Mouse (Mus musculus): Measurements from ENCODE around the gene Zfp575. TPM values are rescaled to one million over a fixed set of nuclear protein-coding genes. Genes with fewer than 3 reads are reported as not detected.

Gene Zfp575
- 3.8 and 3.9 TPM in 2 replicates for polyA plus RNA-seq (2015; fragmentation: Nextera tagmentation; extraction: Ambion mirVana)

DNA sequence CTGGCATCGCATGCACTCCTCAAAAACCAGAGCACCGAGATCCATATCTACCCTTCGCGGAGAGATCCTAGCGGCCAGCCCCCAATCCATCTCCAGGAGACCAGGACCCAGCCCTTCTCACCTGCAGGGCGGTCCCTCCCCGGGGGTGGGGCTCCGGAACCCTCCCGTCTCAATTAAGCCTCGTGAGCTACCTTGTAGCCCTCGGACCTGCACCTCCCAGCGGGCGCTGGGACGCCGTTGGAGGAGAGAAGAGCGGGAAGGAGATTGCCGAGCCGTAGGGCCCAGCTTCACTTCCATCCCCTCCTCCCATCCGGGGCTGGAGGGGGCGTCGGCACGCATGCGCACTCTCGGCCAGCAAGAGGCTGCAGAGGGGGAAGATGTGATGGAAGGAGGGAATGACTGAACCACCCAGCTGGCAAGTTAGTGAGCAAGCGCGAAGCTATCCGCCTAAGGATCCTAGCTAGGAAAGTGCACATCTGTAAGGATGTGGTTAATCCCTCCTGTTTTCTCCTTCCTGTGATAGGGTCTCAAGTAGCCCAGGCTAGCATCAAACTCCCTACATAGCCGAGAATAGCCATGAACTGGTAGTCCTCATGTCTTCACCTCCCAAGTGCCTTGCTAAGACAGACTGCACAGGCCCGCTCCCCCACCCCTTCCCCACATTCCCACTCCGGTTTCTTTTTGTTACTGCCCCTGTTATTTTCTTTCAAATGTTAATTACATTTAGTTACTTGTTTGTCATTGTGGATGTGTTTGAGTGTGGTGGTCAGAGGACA is at the start of gene Zfp575, which contains the start of gene Ethe1:
Zfp575 (minus strand) TSS at position 312 of the 776 bp plus-strand sequence.
Ethe1 (plus strand) TSS at position 214 of the 776 bp plus-strand sequence.
- Histone ChIP-seq H3K4me1 (ENCODE audit: insufficient read depth, low read length) (peaks cover 12% of the 10 kb centered on the region), H3K9ac (replicated peaks; ENCODE audit: low read length) (peak within 1 kb of the TSS; percentile 74), H3K27ac (ENCODE audit: low read length) (no peak within 1 kb of the TSS; the same call in 1 of the 2 replicates), H3K27me3 (ENCODE audit: insufficient read depth, low read length) (peaks cover 18% of the 10 kb centered on the region), H3K9me3 (ENCODE audit: low read length) (0 out of 2 replicates have a peak, but pooled peaks cover 3% of the 10 kb centered on the region), H3K4me2 (replicated peaks; ENCODE audit: low read depth, low read length) (peak within 1 kb of the TSS; percentile 63), H3K4me3 (ENCODE audit: low read length) (peak within 1 kb of the TSS; percentile 51), H3K36me3 (ENCODE audit: insufficient read depth, low read length) (no peaks in the 10 kb centered on the region)
- peak; percentile 40 for ATAC-seq (ENCODE audit: low FRiP score, low TSS enrichment)
- WGBS: 7% methylated on average over 30 of the region's 30 CpGs

DNA sequence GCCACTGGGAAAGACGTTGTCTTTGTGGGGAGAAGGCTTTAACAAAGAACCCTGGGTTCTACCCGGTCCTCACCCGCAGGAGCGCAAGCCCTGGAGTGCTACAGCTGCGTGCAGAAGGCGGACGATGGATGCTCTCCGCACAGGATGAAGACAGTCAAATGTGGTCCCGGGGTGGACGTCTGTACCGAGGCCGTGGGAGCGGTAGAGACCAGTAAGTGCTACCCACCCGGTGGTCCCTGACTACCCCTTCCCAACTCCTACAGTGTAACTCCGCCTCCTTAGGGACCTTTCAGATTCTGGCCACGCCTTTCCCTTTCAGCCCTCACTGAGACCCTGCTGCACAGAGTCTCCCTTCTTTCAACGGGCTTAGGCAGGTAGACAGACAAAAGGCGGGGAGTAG is 49.6 kb upstream of the Zfp575 start:
- Histone ChIP-seq H3K4me2 (replicated peaks; ENCODE audit: low read depth, low read length) (peak overlapping the region; percentile 23), H3K4me3 (ENCODE audit: low read length) (peak overlapping the region; percentile 11; the same call in 1 of the 2 replicates), H3K36me3 (ENCODE audit: insufficient read depth, low read length) (no peaks in the 10 kb centered on the region), H3K9ac (replicated peaks; ENCODE audit: low read length) (peak overlapping the region; percentile 31; the same call in 1 of the 2 replicates), H3K9me3 (ENCODE audit: low read length) (no peaks in the 10 kb centered on the region), H3K4me1 (ENCODE audit: insufficient read depth, low read length) (peaks cover 10% of the 10 kb centered on the region; the same call in 1 of the 2 replicates), H3K27me3 (ENCODE audit: insufficient read depth, low read length) (peaks cover 57% of the 10 kb centered on the region), H3K27ac (ENCODE audit: low read length) (no peak overlapping the region)
- peak; percentile 20; the same call in 1 of the 2 replicates for ATAC-seq (ENCODE audit: low FRiP score, low TSS enrichment)
- WGBS: 2% methylated on average over 18 of the region's 18 CpGs

DNA sequence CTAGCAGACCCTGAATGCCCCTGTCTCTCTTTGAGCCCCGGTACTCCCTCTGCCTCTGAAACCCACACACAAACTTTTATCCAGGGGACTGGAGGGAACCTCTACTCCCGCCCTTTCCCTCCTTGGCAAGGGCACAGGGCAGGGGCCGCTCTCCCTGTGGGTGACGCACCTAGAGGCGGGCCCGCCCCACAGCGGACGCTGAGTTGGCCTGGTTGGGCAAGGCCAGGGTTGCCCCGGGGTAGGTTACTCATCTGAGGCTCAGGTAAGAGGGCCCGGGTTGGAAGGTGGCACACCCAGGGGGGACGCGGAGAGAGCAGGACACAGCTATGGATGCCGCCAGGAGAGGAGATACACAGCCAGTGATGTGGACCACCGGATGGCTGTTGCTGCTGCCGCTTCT is 48.8 kb upstream of the Zfp575 start, which contains the start of gene Lypd3:
Lypd3 (plus strand) TSS at position 287 of the 400 bp plus-strand sequence.
- no peak for ATAC-seq (ENCODE audit: low FRiP score, low TSS enrichment)
- H3K4me2 ChIP-seq (replicated peaks; ENCODE audit: low read depth, low read length): peak within 1 kb of the TSS; percentile 23
- no peaks in the 10 kb centered on the region for H3K36me3 ChIP-seq (ENCODE audit: insufficient read depth, low read length)
- H3K27ac ChIP-seq (ENCODE audit: low read length): no peak within 1 kb of the TSS
- 13% methylated on average over 15 of the region's 15 CpGs for WGBS
- peak within 1 kb of the TSS; percentile 11; the same call in 1 of the 2 replicates for H3K4me3 ChIP-seq (ENCODE audit: low read length)
- peak within 1 kb of the TSS; percentile 31; the same call in 1 of the 2 replicates for H3K9ac ChIP-seq (replicated peaks; ENCODE audit: low read length)
- H3K27me3 ChIP-seq (ENCODE audit: insufficient read depth, low read length): peaks cover 51% of the 10 kb centered on the region
- peaks cover 10% of the 10 kb centered on the region; the same call in 1 of the 2 replicates for H3K4me1 ChIP-seq (ENCODE audit: insufficient read depth, low read length)
- no peaks in the 10 kb centered on the region for H3K9me3 ChIP-seq (ENCODE audit: low read length)

DNA sequence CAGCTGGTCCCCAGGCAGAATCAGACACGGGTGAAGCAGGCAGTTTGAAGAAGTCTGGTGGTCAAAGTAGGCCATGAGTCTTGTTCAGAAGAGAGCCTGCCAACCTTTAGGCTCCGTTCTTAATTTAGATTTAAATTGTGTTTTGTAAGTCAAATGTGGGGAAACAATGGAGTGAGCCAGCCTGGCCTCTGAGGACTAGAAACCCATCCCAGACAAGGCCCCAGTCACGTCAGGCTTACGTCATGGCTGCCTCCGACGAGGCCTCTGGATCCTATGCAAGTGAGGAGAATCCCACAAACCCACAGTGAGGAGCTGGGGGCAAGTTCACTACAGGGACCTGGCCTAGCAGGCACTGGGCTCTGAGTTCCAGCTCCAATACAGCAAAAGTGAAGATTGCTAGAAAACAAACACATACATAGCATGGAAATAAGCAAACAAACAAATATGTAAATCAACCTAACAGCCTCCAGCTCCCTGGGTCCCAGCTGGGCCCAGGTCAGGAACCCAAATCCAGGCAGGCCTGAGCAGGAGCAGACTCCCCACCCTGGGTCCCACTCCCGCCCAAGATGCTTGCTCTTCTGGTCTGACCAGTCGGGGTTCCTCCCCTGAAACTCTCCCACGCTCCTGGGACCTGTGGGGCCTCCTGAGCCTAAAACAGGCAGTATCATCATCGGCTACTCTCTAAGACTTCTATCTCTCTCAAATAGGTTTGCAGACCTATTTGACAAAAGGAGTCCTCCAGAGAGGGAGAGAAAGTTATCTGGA is 42.9 kb upstream of the Zfp575 start:
- H3K27ac ChIP-seq (ENCODE audit: low read length): no peak overlapping the region
- H3K36me3 ChIP-seq (ENCODE audit: insufficient read depth, low read length): no peaks in the 10 kb centered on the region
- no peaks in the 10 kb centered on the region for H3K9me3 ChIP-seq (ENCODE audit: low read length)
- no peak overlapping the region for H3K4me2 ChIP-seq (replicated peaks; ENCODE audit: low read depth, low read length)
- H3K4me1 ChIP-seq (ENCODE audit: insufficient read depth, low read length): peaks cover 7% of the 10 kb centered on the region
- WGBS: 76% methylated on average over 10 of the region's 10 CpGs
- H3K27me3 ChIP-seq (ENCODE audit: insufficient read depth, low read length): no peaks in the 10 kb centered on the region
- no peak overlapping the region for H3K9ac ChIP-seq (replicated peaks; ENCODE audit: low read length)
- ATAC-seq (ENCODE audit: low FRiP score, low TSS enrichment): no peak
- no peak overlapping the region for H3K4me3 ChIP-seq (ENCODE audit: low read length)

DNA sequence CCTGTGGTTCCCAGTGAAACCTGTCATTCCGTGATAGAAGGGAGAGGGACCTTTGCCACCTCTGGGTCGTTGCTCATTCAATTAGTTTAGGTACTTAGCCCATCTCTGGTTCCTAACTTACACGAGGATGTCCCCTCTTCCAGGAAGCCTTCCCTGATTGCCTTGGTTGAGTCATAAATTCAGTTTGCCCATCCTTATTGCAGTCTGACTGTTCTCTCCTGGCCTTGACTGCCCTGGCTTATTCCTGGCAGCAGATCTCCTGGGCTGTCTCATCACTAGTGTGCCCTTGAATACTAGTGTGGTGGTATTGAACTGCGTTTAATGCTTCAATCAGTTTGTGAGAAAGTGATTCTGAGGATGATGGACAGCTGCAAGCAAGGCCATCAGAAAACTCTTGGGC is 42.2 kb upstream of the Zfp575 start:
- Histone ChIP-seq H3K27ac (ENCODE audit: low read length) (no peak overlapping the region), H3K4me3 (ENCODE audit: low read length) (no peak overlapping the region), H3K9ac (replicated peaks; ENCODE audit: low read length) (no peak overlapping the region; the same call in 1 of the 2 replicates), H3K36me3 (ENCODE audit: insufficient read depth, low read length) (no peaks in the 10 kb centered on the region), H3K9me3 (ENCODE audit: low read length) (no peaks in the 10 kb centered on the region), H3K4me2 (replicated peaks; ENCODE audit: low read depth, low read length) (no peak overlapping the region), H3K27me3 (ENCODE audit: insufficient read depth, low read length) (no peaks in the 10 kb centered on the region), H3K4me1 (ENCODE audit: insufficient read depth, low read length) (peaks cover 7% of the 10 kb centered on the region)
- ATAC-seq (ENCODE audit: low FRiP score, low TSS enrichment): no peak
- 61% methylated on average over 4 of the region's 4 CpGs for WGBS

DNA sequence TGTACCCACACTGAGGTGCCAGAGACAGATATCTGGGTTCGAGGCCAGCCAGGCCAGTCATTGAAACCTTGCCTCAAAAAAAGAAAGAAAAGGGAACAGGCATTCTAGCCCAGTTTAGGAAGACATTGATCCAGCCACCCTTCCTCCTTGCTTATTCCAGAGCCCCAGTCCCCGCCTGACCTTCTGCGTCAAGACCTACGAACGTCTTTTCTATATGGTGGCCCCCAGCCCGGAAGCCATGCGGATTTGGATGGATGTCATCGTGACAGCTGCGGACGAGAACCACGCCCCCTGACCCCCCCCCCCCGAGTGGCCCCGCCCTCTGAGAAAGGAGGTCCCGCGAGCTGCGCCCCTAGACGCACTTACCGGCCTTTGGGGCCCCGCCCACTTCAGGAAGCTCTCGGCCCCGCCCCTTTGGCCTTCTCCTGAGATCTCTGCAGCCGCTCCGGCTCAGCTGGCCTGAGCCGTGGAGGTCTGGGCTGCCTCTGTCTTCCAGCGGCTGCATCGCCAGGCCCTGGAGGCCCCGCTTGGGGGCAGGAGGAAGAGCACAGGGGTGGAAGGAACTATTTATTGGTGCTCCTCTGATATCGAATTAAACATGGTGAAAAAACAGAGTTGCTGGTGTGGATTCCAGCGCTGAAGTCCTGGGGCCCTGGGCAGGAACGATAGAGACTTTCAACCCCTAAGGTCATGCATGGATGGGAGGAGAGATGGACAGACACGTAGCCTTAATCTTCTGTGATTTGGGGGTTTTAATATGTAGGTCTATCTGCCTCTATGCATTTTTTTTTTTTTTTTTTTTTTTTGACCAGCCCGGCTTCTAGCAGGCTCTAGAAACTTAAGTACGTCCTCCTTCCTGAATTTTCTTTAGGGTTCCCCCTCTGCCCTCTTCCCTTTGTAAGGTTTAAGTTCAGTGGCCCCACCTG is 41.5 kb upstream of the Zfp575 start:
- peak; percentile 93 for ATAC-seq (ENCODE audit: low FRiP score, low TSS enrichment)
- Histone ChIP-seq H3K27ac (ENCODE audit: low read length) (no peak overlapping the region), H3K4me1 (ENCODE audit: insufficient read depth, low read length) (peaks cover 7% of the 10 kb centered on the region), H3K9me3 (ENCODE audit: low read length) (no peaks in the 10 kb centered on the region), H3K36me3 (ENCODE audit: insufficient read depth, low read length) (no peaks in the 10 kb centered on the region), H3K4me2 (replicated peaks; ENCODE audit: low read depth, low read length) (peak overlapping the region; percentile 70), H3K9ac (replicated peaks; ENCODE audit: low read length) (peak overlapping the region; percentile 65), H3K27me3 (ENCODE audit: insufficient read depth, low read length) (no peaks in the 10 kb centered on the region), H3K4me3 (ENCODE audit: low read length) (peak overlapping the region; percentile 43)
- WGBS: 6% methylated on average over 31 of the region's 33 CpGs

DNA sequence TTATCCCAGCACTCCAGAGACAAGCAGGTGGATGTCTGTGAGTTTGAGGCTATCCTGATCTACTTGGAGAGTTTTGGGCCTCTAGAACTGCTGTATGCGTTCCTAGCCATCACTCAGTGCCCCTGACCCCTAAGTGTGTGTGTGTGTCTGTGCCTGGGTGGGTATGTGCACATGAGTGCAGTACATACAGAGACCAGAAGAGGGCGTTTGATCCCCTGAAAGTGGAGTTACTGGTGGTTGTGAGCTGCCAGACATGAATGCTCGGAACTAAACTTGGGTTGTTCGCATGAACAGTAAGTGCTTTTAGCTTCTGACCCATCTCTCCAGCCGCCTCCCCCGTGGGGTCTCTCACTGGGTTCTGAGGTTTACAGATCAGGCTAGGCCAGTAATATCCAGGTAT is 35.5 kb upstream of the Zfp575 start:
- Histone ChIP-seq H3K4me2 (replicated peaks; ENCODE audit: low read depth, low read length) (no peak overlapping the region), H3K4me1 (ENCODE audit: insufficient read depth, low read length) (no peaks in the 10 kb centered on the region), H3K9ac (replicated peaks; ENCODE audit: low read length) (no peak overlapping the region), H3K36me3 (ENCODE audit: insufficient read depth, low read length) (0 out of 2 replicates have a peak, but pooled peaks cover 2% of the 10 kb centered on the region), H3K27me3 (ENCODE audit: insufficient read depth, low read length) (no peaks in the 10 kb centered on the region), H3K27ac (ENCODE audit: low read length) (no peak overlapping the region), H3K4me3 (ENCODE audit: low read length) (no peak overlapping the region), H3K9me3 (ENCODE audit: low read length) (no peaks in the 10 kb centered on the region)
- ATAC-seq (ENCODE audit: low FRiP score, low TSS enrichment): no peak
- 79% methylated on average over 6 of the region's 6 CpGs for WGBS

DNA sequence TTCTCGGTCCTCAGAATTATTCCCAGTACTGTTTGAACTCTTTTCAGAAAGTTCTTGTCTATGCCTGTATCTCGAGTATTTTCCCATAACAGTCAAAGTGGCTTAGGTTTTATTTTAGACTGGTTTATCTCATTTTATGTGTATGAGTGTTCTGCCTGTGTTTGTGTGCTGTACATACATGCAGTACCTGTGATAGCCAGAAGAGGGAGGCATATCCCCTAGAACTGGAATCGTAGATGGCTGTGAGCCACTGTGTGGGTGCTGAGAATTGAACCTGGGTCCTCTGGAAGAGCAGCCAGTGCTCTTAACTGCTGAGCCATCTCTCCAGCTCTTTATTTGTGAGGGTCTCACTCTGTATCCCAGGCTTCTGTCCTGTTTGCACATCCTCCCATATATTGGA is 33.8 kb upstream of the Zfp575 start:
- 0 out of 2 replicates have a peak, but pooled peaks cover 2% of the 10 kb centered on the region for H3K36me3 ChIP-seq (ENCODE audit: insufficient read depth, low read length)
- H3K27ac ChIP-seq (ENCODE audit: low read length): no peak overlapping the region
- no peak overlapping the region for H3K4me3 ChIP-seq (ENCODE audit: low read length)
- H3K4me2 ChIP-seq (replicated peaks; ENCODE audit: low read depth, low read length): no peak overlapping the region
- WGBS: 84% methylated on average over 3 of the region's 3 CpGs
- no peak overlapping the region for H3K9ac ChIP-seq (replicated peaks; ENCODE audit: low read length)
- no peaks in the 10 kb centered on the region for H3K4me1 ChIP-seq (ENCODE audit: insufficient read depth, low read length)
- H3K27me3 ChIP-seq (ENCODE audit: insufficient read depth, low read length): no peaks in the 10 kb centered on the region
- no peak for ATAC-seq (ENCODE audit: low FRiP score, low TSS enrichment)
- H3K9me3 ChIP-seq (ENCODE audit: low read length): no peaks in the 10 kb centered on the region

Data from kidney, embryonic 16.5 days (tissue).